Mouse (Mus musculus) embryonic facial prominence, embryonic 14.5 days (tissue): ENCODE measurements around the gene Gm19668. TPM values are rescaled to one million over a fixed set of nuclear protein-coding genes. Genes with fewer than 3 reads are reported as not detected.
"Not testable (repeated sequence)": the region's sequence is repeated elsewhere in the genome, so short reads cannot be mapped to it uniquely, and the experiment has no call there.

Experiments
- ATAC-seq: fragments of 200-750 bp; cut with Nextera tagmentation; 2 replicates; pipeline ENCODE4 v1.8.0; 2017; ENCODE audit warnings: low read depth, moderate number of reproducible peaks, moderate TSS enrichment
- DNase-seq: peaks from one replicate; pipeline ENCODE4 v3.0.0-alpha.2; 2015; ENCODE audit warnings: low spot score
- H3K27ac ChIP-seq: fragments of 300-500 bp; sonication (generic); replicated peaks from 2 replicates; pipeline ENCODE4 v1.5.1; 2014; ENCODE audit warnings: low read depth, mild to moderate bottlenecking, low read length, moderate library complexity
- H3K27me3 ChIP-seq: fragments of 300-500 bp; sonication (generic); replicated peaks from 2 replicates; pipeline ENCODE4 v1.6.1; 2014; ENCODE audit warnings: low read length; ENCODE audit not compliant: control insufficient read depth, insufficient read depth
- H3K36me3 ChIP-seq: fragments of 300-500 bp; sonication (generic); 2 replicates; pipeline ENCODE4 v1.6.1; 2014; ENCODE audit warnings: low read length, mixed read lengths; ENCODE audit not compliant: control insufficient read depth, insufficient read depth
- H3K4me1 ChIP-seq: fragments of 300-500 bp; sonication (generic); 2 replicates; pipeline ENCODE4 v1.6.1; 2014; ENCODE audit warnings: antibody characterized with exemption, low read length; ENCODE audit not compliant: control insufficient read depth, insufficient read depth
- H3K4me2 ChIP-seq: fragments of 300-500 bp; sonication (generic); 2 replicates; pipeline ENCODE4 v1.6.1; 2014; ENCODE audit warnings: low read depth, mild to moderate bottlenecking, low read length, moderate library complexity, mixed read lengths
- H3K4me3 ChIP-seq: fragments of 300-500 bp; sonication (generic); 2 replicates; pipeline ENCODE4 v1.5.1; 2014; ENCODE audit warnings: low read depth, mild to moderate bottlenecking, low read length
- H3K9ac ChIP-seq: fragments of 300-500 bp; sonication (generic); 2 replicates; pipeline ENCODE4 v1.6.1; 2014; ENCODE audit warnings: low read depth, mild to moderate bottlenecking, low read length, moderate library complexity, mixed read lengths
- H3K9me3 ChIP-seq: fragments of 300-500 bp; sonication (generic); 2 replicates; pipeline ENCODE4 v1.6.1; 2016; ENCODE audit warnings: low read length; ENCODE audit not compliant: control insufficient read depth
- WGBS: fragments of 180-500 bp; shearing (Covaris S2); extraction: QIAGEN DNeasy Blood & Tissue Kit; methylation state at CpG from one replicate; pipeline ENCODE4 v1.1.7; 2014; 5-methylcytosine and 5-hydroxymethylcytosine counted together
- polyA plus RNA-seq: library from polyadenylated mRNA; unstranded; fragments of >200 nt; fragmentation: Nextera tagmentation; extraction: Ambion mirVana; gene quantifications from 2 replicates; pipeline ENCODE4 v1.2.1, GENCODE M21; 2014

The Gm19668 gene
- polyA plus RNA-seq, 1 experiment from 2014 or later: not detected

GRCm38 (mm10) chr10:77751254-77751653 is 47.7 kb downstream of the Gm19668 start, which contains the start of gene Gm9736:
TSS of gene Gm9736 (minus strand) at chr10:77751354.
- not testable (repeated sequence) for DNase-seq, H3K27ac ChIP-seq, H3K36me3 ChIP-seq, H3K9ac ChIP-seq, H3K27me3 ChIP-seq, H3K4me2 ChIP-seq, ATAC-seq, H3K4me1 ChIP-seq, H3K4me3 ChIP-seq, H3K9me3 ChIP-seq
- WGBS: 60% methylated on average over 1 of the region's 1 CpGs

- not testable (repeated sequence) for H3K9me3 ChIP-seq
- 93% methylated on average over 1 of the region's 1 CpGs for WGBS
Measured at GRCm38 (mm10) chr10:77750686-77751085, 48.2 kb downstream of the Gm19668 start.

More at GRCm38 (mm10) chr10:77750686-77751085, 48.2 kb downstream of the Gm19668 start:
- H3K4me1 ChIP-seq, H3K27me3 ChIP-seq, H3K36me3 ChIP-seq, H3K9ac ChIP-seq, DNase-seq, H3K27ac ChIP-seq, H3K4me2 ChIP-seq, ATAC-seq, H3K4me3 ChIP-seq: not testable (repeated sequence)

Other genes starting within 250 kb of the Gm19668 start
- gene Pttg1ip, start 217.4 kb downstream of the Gm19668 start, polyA plus RNA-seq: 135 and 143 TPM in 2 replicates
- 261 and 281 TPM in 2 replicates for gene Sumo3, start 193.0 kb downstream of the Gm19668 start, polyA plus RNA-seq
- gene Gm49325, start 192.9 kb downstream of the Gm19668 start, polyA plus RNA-seq: 4.1 and 7.4 TPM in 2 replicates
- gene Ube2g2, start 176.9 kb downstream of the Gm19668 start, polyA plus RNA-seq: 66.1 and 69.5 TPM in 2 replicates
- gene Tspear, start 112.6 kb downstream of the Gm19668 start, polyA plus RNA-seq: 1.0 and 1.3 TPM in 2 replicates
- not detected in 2 replicates for gene Gm19402, start 108.4 kb downstream of the Gm19668 start, polyA plus RNA-seq
- not detected in 2 replicates for gene Gm9508, start 101.9 kb downstream of the Gm19668 start, polyA plus RNA-seq
- not detected in 2 replicates for gene Gm10272, start 92.5 kb downstream of the Gm19668 start, polyA plus RNA-seq
- gene Gm10024, start 87.7 kb downstream of the Gm19668 start, polyA plus RNA-seq: 0.57 TPM in 1 of 2 replicates, not detected in the other
- not detected in 2 replicates for gene Gm10142, start 83.3 kb downstream of the Gm19668 start, polyA plus RNA-seq
- gene Krtap12-1, start 78.5 kb downstream of the Gm19668 start, polyA plus RNA-seq: not detected in 2 replicates
- not detected in 2 replicates for gene Gm10100, start 72.6 kb downstream of the Gm19668 start, polyA plus RNA-seq
- gene Gm18596, start 56.5 kb downstream of the Gm19668 start, polyA plus RNA-seq: not detected in 2 replicates
- gene Gm9736, start 47.8 kb downstream of the Gm19668 start, polyA plus RNA-seq: not detected in 2 replicates
- gene Gm3233, start 39.5 kb downstream of the Gm19668 start, polyA plus RNA-seq: not detected in 2 replicates
- not detected in 2 replicates for gene Gm3238, start 27.8 kb downstream of the Gm19668 start, polyA plus RNA-seq
- not detected in 2 replicates for gene Gm7138, start 22.2 kb downstream of the Gm19668 start, polyA plus RNA-seq
- gene Gm3250, start 16.6 kb downstream of the Gm19668 start, polyA plus RNA-seq: not detected in 2 replicates
- not detected in 2 replicates for gene Gm7137, start 10.9 kb downstream of the Gm19668 start, polyA plus RNA-seq
- gene Gm9639, start 4.1 kb downstream of the Gm19668 start, polyA plus RNA-seq: not detected in 2 replicates
- gene Gm9507, start 12.7 kb upstream of the Gm19668 start, polyA plus RNA-seq: not detected in 2 replicates
- gene Gm2696, start 15.5 kb upstream of the Gm19668 start, polyA plus RNA-seq: not detected in 2 replicates
- gene Krtap10-4, start 28.0 kb upstream of the Gm19668 start, polyA plus RNA-seq: not detected in 2 replicates
- gene Krtap10-10, start 36.8 kb upstream of the Gm19668 start, polyA plus RNA-seq: not detected in 2 replicates
- gene Gm36176, start 47.7 kb upstream of the Gm19668 start, polyA plus RNA-seq: not detected in 2 replicates
- gene Gm10318, start 53.7 kb upstream of the Gm19668 start, polyA plus RNA-seq: 0.33 TPM in 1 of 2 replicates, not detected in the other
- 0.28 TPM in 1 of 2 replicates, not detected in the other for gene Gm3285, start 62.8 kb upstream of the Gm19668 start, polyA plus RNA-seq
- gene Lrrc3, start 103.4 kb upstream of the Gm19668 start, polyA plus RNA-seq: 3.7 and 4.2 TPM in 2 replicates
- gene Trpm2, start 171.4 kb upstream of the Gm19668 start, polyA plus RNA-seq: 0.41 and 1.4 TPM in 2 replicates
- 27.5 and 29.1 TPM in 2 replicates for gene 1810043G02Rik, start 179.4 kb upstream of the Gm19668 start, polyA plus RNA-seq
- 87.0 and 114 TPM in 2 replicates for gene Pfkl, start 210.9 kb upstream of the Gm19668 start, polyA plus RNA-seq
- 0.25 TPM in 1 of 2 replicates, not detected in the other for gene Dnmt3l, start 242.8 kb upstream of the Gm19668 start, polyA plus RNA-seq
- gene Aire, start 244.5 kb upstream of the Gm19668 start, polyA plus RNA-seq: 0.24 TPM in 1 of 2 replicates, not detected in the other